Mouse (Mus musculus) kidney, postnatal 25 days (tissue): Measurements from ENCODE around the gene Vmn2r2.

Source experiments
- DNase-seq, 2 experiments: peaks; one replicate each; pipeline ENCODE4 v3.0.0; 2021; ENCODE audit warnings: mixed read lengths in 2 of 2

The Vmn2r2 gene

GRCm38 (mm10) chr3:64141878-64142508 is at the start of gene Vmn2r2:
TSS of gene Vmn2r2 (minus strand) at chr3:64141928.
- no peak for DNase-seq

- no peak for DNase-seq
Measured at GRCm38 (mm10) chr3:64113352-64114046, 28.2 kb downstream of the Vmn2r2 start.

GRCm38 (mm10) chr3:64112707-64113106 is 29.0 kb downstream of the Vmn2r2 start:
- no peak for DNase-seq

GRCm38 (mm10) chr3:64081247-64081646 is 60.5 kb downstream of the Vmn2r2 start, which contains the start of gene Vmn2r1:
TSS of gene Vmn2r1 (plus strand) at chr3:64081547.
- DNase-seq, result no peak
